Mouse (Mus musculus) erythroblast, embryonic 14.5 days (primary cell): ENCODE measurements around the gene Nlrp6.

ENCODE experiments used
- GATA1 ChIP-seq: IDR thresholded peaks from 2 replicates; pipeline ENCODE4 v1.6.1; 2012; ENCODE audit warnings: low read length, inconsistent platforms, mixed read lengths
- TAL1 ChIP-seq: IDR thresholded peaks from 3 replicates; pipeline ENCODE4 v1.6.1; 2012; ENCODE audit warnings: low read length, inconsistent platforms, mixed read lengths

DNA sequence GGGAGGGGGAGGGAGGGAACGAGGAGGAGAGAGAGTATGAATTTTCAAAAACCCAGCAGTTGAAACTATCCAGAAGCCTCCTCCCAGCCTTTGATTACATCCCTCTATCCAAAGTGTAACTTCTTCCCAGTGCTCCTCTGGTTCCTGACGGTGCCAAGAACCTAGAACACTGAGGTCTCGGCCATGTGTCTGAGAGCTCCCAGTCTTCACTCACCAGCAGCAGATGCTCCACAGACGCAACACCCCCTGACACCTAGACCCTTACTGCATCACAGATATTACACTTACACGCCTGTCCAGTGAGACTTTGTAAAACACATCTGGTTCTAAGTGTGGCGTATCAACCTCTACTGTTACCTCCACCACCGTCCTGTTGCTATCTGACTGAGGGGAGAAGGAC, 31.7 kb downstream of the Nlrp6 start:
- TF ChIP-seq GATA1: no peak
- TF ChIP-seq TAL1: no peak
